Mouse (Mus musculus): ENCODE results near the gene Pelo.

DNA sequence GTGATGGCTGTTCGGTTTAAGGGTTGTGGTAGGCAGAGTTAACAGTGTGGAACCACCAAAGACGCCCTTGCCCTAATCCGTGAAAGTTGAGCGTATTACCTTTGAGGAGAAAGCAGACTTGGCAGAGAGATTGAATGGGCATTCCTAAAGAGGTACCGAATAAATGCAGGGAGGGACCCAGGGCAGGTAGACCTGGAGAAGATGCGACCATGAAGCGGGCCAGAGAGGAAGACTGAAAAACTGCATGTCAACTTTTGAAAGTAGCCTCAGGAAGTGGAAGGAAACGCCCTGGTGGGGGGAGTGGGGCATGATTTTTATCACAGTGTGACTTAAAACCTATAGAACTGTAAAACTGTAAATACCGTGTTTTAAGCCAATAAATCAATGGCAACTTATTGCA, 9.4 kb upstream of the Pelo start:
- TF ChIP-seq USF1 (IDR thresholded peaks at IDR 0.05; ENCODE audit: low read depth) (no peak), MYOG (IDR thresholded peaks at IDR 0.05; ENCODE audit: control insufficient read depth, extremely low read depth, insufficient read length) (no peak), CTCF (IDR thresholded peaks at IDR 0.05; ENCODE audit: control insufficient read depth, insufficient read depth, insufficient read length) (no peak), MYOD1 (IDR thresholded peaks at IDR 0.05; ENCODE audit: control insufficient read depth, insufficient read length, low read depth) (no peak), CEBPB (IDR thresholded peaks at IDR 0.05; ENCODE audit: low read depth) (no peak), MAX (IDR thresholded peaks at IDR 0.05) (no peak), FOSL1 (IDR thresholded peaks at IDR 0.05; ENCODE audit: insufficient read depth, low read length, poor library complexity, severe bottlenecking) (no peak)
